Mouse (Mus musculus): ENCODE data around the gene Cemip. TPM values are rescaled to one million over a fixed set of nuclear protein-coding genes. Genes with fewer than 3 reads are reported as not detected.
"Not testable (repeated sequence)": the region's sequence is repeated elsewhere in the genome, so short reads cannot be mapped to it uniquely, and the experiment has no call there.

The Cemip gene
- under 1 TPM; 0.11 to 0.18 TPM for total RNA-seq (2021)
- long read RNA-seq, experiment 1 = 0 reads
- long read RNA-seq, experiment 2 = 0 reads

DNA sequence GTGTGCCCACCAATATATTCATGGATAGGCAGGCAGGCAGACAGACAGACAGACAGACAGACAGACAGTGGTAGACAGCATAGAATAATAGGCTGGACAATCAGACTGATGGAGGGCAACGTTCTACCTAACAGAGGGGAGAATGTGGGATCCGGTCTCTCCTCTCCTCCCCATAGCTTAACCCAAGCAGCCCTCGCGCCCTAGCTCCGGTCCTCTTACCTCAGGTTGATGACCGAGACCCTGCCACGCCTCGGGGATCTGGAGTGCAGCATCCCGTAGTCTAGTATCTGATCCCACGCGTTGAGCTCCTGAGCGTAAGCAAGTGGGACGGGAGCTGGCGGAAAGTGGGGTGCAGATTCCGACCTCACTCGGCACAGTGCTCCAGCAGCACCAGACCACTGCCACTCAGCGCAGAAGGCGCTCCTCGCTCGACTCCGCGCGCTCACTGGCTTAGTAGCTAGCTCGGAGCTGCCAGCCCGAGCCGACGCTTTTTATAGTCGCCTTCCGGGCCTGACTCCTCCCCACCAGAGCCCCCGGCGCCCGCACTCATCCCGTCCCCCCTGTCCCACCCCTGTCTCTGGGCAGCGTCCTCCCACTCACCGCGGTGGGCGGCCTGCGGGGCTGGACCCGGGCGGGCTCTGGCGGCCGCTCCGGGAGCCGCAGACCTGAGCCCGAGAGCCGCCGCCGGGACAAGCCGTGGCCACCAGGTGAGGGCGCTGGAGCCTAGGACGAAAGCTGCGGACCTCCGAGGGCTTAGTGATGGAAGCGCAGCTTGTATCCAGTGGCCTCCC, at the start of gene Cemip:
Gene Cemip (minus strand): TSS at position 464 of the 791 bp plus-strand sequence.
- intact Hi-C loops (cut with DNase I; ENCODE audit: low total_unique reads) = loop anchor here (2.0 to 5.0 kb wide), 3 partner anchors 174 to 266 kb away; no protein-coding TSS in a partner anchor
- DNase-seq = peak; percentile 81

DNA sequence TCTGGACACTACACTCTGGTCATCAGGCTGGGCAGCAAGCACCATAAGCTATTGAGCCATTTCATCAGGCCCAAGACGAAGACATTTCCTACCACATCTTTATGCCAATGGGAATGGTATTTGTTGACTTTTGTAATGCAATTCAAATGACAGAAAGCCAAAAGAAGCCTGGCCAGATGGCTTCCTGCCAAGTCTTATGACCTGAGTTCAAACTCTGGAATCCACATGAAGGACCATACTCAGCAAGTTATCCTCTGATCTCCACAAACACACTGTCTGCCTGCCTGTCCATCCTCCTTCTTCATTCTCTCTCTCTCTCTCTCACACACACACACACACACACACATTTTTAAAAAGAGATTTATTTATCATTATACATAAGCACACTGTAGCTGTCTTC, 46.4 kb upstream of the Cemip start:
- intact Hi-C loops (cut with DNase I; ENCODE audit: low total_unique reads) = no loop called here
- DNase-seq = no peak

GRCm38 (mm10) chr7:84131736-84132135, 45.4 kb upstream of the Cemip start:
- DNase-seq = no peak
- intact Hi-C loops (cut with DNase I; ENCODE audit: low total_unique reads) = no loop called here

DNA sequence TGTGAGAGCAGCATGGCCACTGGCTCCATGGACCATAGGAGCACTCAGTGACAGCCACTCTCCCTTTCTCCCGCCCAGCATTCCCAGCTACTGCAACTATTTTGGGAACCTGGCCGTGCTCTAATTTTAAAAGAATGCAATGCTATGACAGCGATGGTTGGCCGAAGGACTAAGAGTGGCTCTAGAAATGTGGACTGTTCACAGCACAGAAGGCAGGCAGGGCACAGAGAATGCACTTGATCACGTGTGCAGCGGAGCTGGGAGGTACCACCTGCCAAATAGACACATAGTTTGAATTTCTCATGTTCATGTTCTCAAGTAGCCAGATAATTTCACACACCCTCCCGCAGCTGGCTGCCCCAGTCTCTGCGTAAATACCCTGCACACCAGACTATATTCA, 42.4 kb upstream of the Cemip start:
- intact Hi-C loops (cut with DNase I; ENCODE audit: low total_unique reads) = no loop called here
- peak; percentile 28 for DNase-seq

DNA sequence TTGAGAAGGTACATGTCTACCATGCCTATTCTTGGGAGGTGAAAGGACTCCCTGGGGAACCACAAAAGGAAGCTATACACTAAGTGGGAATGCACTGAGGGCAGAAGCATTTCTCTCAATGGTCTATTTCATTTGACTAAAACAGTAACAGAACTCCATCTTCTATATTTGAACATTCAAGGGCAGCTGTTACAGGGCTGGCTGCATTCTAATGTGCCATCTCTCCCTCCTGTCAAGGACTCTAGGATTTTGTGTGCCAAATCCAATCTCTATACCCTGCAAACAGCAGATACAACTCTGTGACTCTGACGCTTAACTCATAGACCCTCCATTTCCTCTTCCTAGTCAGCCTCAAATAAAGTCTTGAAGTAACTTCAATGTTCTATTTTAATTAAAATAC, 39.4 kb upstream of the Cemip start:
- intact Hi-C loops (cut with DNase I; ENCODE audit: low total_unique reads) = no loop called here
- no peak for DNase-seq

DNA sequence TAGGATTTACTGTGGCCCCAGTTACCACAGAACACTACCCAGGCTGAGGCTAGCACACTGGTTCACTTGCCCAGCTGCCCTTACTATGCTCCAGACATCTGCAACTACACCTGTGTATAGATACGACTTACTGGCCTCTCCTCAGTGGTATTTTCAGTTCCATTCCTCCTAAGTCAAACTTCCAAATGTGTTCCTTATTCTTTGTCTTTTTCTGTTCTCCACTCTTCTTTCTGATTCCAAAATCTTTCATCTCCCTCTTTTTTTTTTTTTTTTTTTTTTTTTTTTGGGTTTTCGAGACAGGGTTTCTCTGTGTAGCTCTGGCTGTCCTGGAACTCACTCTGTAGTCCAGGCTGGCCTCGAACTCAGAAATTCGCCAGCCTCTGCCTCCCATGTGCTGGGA, 37.3 kb upstream of the Cemip start:
- DNase-seq; intact Hi-C loops (cut with DNase I; ENCODE audit: low total_unique reads): not testable (repeated sequence)

DNA sequence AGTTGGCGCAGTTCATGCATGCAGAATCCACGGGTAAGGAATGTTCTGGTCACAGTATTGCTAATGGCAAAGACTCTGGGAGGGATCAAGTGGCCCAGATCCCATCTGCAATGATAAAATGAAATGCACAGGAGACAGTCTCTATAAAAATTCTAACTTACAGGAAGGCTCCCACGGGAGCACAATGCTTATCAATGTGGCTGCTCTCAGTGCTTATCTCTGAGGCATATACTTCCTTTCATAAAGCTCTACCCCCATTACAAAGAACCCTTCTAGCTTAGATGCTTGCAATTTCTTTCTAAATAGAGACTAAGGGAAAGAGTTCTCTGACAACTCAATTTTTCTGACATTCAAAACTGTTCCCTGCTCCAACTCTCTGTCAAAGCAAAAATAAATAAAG, 35.5 kb upstream of the Cemip start:
- intact Hi-C loops (cut with DNase I; ENCODE audit: low total_unique reads) = no loop called here
- no peak for DNase-seq

DNA sequence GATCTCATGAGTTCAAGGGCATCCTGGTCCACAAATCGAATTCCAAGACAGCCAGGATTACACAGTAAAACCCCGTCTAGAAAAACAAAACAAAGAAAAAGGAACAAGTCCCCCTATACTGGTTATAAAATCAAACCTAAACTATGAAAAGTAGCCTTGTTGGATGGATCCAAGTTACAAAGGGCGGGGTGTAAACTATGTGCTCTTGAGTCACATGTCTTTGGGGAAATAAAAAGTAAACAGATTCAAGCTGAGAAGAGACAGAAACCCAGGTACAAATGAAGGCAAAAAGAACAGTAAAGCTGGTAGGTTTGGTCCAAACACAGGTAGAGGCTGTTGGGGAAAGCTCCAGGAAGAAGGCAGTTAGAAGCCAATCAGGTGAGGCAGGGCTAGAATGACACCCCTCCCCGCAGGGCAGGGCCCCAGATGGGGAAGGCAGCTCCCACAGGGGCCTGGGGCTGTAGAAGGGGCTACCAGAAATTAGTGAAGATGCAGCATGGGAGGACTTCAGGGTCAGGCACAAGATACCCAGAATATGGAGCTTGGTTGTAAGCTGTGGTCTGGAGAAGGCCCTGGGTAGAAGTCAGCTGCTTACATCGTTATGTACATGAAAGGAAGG, 33.9 kb upstream of the Cemip start:
- intact Hi-C loops (cut with DNase I; ENCODE audit: low total_unique reads) = no loop called here
- no peak for DNase-seq

- intact Hi-C loops (cut with DNase I; ENCODE audit: low total_unique reads) = no loop called here
- DNase-seq = no peak
Observed at GRCm38 (mm10) chr7:84119216-84120105, 33.2 kb upstream of the Cemip start.

- DNase-seq = no peak
- intact Hi-C loops (cut with DNase I; ENCODE audit: low total_unique reads) = no loop called here
Observed at GRCm38 (mm10) chr7:84117543-84118122, 31.3 kb upstream of the Cemip start.

GRCm38 (mm10) chr7:84116621-84117542, 30.6 kb upstream of the Cemip start:
- intact Hi-C loops (cut with DNase I; ENCODE audit: low total_unique reads) = no loop called here

DNA sequence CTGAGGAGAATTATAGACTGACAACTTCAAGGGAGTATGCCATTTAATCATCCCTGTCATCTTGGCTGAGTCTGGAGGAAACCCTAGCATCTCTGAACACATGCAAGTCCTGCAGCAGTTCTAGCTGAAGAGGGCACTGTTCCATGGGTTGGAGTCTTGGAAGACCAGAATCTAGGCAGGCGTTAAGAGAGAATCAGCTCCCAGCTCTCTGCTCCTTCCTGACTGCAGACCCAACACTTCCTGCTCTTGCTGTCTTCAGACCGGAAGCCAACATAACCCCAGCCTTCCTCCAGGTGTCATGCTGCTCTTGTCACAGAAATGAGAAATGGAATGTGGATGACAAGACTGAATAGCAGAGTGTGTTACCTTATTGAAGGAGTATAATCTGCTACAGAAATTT, 29.1 kb upstream of the Cemip start:
- no peak for DNase-seq
- intact Hi-C loops (cut with DNase I; ENCODE audit: low total_unique reads) = no loop called here

More at GRCm38 (mm10) chr7:84116621-84117542, 30.6 kb upstream of the Cemip start:
- no peak for DNase-seq

- intact Hi-C loops (cut with DNase I; ENCODE audit: low total_unique reads) = no loop called here
Observed at GRCm38 (mm10) chr7:84114775-84115174, 28.5 kb upstream of the Cemip start.

GRCm38 (mm10) chr7:84113035-84113390, 26.7 kb upstream of the Cemip start:
- no peak for DNase-seq
- intact Hi-C loops (cut with DNase I; ENCODE audit: low total_unique reads) = no loop called here

More at GRCm38 (mm10) chr7:84114775-84115174, 28.5 kb upstream of the Cemip start:
- no peak for DNase-seq

GRCm38 (mm10) chr7:84112351-84113034, 26.2 kb upstream of the Cemip start:
- no peak for DNase-seq
- intact Hi-C loops (cut with DNase I; ENCODE audit: low total_unique reads) = no loop called here

GRCm38 (mm10) chr7:84111716-84112350, 25.5 kb upstream of the Cemip start:
- intact Hi-C loops (cut with DNase I; ENCODE audit: low total_unique reads) = no loop called here
- DNase-seq = no peak

- intact Hi-C loops (cut with DNase I; ENCODE audit: low total_unique reads) = no loop called here
- DNase-seq = no peak
Observed at GRCm38 (mm10) chr7:84106942-84107341, 20.6 kb upstream of the Cemip start.

DNA sequence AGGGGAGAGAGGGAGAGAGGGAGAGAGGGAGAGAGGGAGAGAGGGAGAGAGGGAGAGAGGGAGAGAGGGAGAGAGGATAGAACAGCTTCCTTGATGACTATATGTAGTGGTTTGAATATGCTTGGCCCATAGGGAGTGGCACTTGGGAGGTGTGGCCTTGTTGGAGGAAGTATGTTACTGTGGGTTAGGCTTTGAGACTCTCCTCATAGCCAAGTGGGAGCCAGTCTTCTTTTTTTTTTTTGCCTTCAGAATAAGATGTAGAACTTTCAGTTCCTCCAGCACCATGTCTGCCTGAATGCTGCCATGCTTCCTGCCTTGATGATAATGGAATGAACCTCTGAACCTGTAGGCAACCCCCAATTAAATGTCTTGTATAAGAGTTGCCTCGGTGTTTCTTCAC, 16.3 kb upstream of the Cemip start:
- intact Hi-C loops (cut with DNase I; ENCODE audit: low total_unique reads) = no loop called here
- DNase-seq = no peak

All from gastrocnemius, postnatal 14 days (tissue).